Mouse (Mus musculus) lung, postnatal 0 days (tissue): Measurements from ENCODE around the gene Ptprh.

Experiments used
- CTCF ChIP-seq: IDR thresholded peaks from 2 replicates; pipeline ENCODE4 v1.5.1; 2016; ENCODE audit warnings: antibody characterized with exemption, mild to moderate bottlenecking
- EP300 ChIP-seq: IDR thresholded peaks from 2 replicates; pipeline ENCODE4 v1.6.1; 2016; ENCODE audit warnings: antibody characterized with exemption, mild to moderate bottlenecking, control low read depth

GRCm38 (mm10) chr7:4532005-4532729, 71.7 kb downstream of the Ptprh start, which contains the start of gene Dnaaf3:
- TF ChIP-seq CTCF (no peak), EP300 (peak; percentile 40; the same call in 1 of the 2 replicates)
